Mouse (Mus musculus) thymus, postnatal 0 days (tissue): ENCODE measurements around the gene Lmbrd1. TPM values are rescaled to one million over a fixed set of nuclear protein-coding genes. Genes with fewer than 3 reads are reported as not detected.
"Not testable (repeated sequence)": the region's sequence is repeated elsewhere in the genome, so short reads cannot be mapped to it uniquely, and the experiment has no call there.

ENCODE experiments used
- DNase-seq: peaks from one replicate; pipeline ENCODE4 v3.0.0-alpha.2; 2015; ENCODE audit warnings: low spot score
- polyA plus RNA-seq: library from polyadenylated mRNA; unstranded; fragments of >200 nt; fragmentation: Nextera tagmentation; extraction: Ambion mirVana; gene quantifications from 2 replicates; pipeline ENCODE4 v1.2.1, GENCODE M21; 2015

Gene Lmbrd1
- polyA plus RNA-seq, 1 experiment from 2014 or later: 40.3 TPM

DNA sequence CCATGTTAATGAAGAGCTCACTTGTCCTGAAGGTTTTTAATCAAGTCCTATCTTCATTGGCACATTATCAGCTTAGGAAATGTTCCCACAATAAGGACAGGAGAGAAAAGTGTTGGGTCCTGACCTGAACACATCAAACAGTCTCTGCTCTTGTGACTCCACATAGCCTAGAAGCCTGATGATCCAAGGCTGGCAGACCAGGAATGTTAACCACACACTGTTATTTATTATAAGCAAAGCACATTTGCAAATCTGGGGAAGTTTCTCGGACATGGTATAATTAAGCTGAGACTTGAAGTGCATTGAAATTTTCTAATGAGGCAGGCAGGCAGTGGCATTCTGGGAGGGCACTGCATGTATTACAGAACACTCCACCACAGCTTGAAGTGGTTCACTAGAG lies 41.8 kb downstream of the Lmbrd1 start:
- no peak for DNase-seq

DNA sequence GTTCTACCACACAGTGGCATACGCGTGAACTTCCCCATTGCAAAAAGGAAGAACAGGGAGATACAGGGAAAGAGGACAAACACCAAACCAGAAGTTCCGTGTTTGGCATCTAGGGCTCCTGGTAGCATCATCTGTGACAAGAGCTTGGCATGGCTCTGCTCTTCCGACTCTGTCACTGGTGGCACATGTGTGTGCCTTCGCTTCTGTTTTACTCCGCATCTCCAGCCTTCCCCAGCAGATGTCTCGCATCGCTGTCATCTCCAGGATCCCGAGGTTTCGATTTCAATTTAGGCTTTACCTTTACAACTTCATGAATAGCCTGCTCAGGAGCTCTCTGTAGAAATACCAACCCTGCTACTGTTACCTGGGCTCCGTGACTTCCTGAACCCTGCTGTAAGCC lies 51.4 kb downstream of the Lmbrd1 start:
- DNase-seq: no peak

DNA sequence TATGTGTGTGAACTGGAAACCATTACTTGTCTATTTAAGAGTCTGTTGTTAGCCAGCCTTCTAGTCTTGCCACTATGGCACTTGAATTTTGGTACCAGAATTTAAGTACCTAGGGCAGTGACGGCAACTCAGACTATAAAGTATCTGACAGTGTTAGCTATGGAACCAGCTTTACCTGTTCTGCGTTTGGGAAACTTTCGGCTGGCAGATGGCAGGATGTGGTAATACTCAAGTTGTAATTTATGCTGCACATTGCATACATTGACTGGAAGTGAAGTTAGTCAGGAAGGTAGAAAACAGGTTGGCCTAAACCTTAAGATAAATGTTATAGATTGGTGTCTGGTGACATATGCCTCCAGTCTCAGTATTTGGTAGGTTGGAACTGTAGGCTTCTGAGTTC lies 53.9 kb downstream of the Lmbrd1 start:
- DNase-seq: no peak

DNA sequence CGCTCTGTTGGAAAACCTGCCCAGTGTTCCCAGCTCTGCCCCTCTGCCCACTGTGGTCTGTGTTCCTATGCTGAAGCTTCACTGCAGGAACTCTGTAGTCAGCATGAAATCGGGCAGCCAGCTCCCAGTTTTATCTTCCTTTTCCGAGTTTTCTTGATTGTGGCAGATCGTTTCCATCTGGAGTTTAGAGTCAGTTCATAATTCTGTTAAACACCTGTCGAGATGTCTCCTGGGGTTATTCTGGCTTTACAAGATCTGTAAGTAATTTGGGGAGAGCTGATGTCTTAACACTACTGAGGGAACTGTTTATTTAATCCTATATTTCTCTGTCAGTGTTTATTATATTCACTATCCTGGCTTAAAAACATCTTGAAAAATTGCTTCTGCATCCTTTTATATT lies 56.4 kb downstream of the Lmbrd1 start:
- no peak for DNase-seq

DNA sequence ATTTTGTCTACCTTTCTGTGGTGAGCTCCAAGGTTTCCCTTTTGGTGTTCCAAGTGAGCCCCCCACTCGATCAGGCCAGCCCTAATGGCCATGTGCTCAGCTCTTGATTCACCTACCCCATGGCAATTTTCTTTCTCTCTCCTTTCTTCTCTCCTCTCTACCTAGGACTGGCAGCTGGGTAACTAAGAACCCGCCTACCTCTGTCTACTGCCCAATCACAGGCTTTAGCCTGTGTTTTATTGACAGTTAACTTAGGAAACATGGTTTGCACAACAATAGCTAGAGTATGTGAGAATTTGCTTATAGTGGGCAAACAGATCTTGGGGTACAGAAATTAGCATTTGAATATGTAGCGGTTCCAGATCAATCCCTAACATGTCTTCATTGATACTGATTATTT lies 62.5 kb downstream of the Lmbrd1 start:
- no peak for DNase-seq

DNA sequence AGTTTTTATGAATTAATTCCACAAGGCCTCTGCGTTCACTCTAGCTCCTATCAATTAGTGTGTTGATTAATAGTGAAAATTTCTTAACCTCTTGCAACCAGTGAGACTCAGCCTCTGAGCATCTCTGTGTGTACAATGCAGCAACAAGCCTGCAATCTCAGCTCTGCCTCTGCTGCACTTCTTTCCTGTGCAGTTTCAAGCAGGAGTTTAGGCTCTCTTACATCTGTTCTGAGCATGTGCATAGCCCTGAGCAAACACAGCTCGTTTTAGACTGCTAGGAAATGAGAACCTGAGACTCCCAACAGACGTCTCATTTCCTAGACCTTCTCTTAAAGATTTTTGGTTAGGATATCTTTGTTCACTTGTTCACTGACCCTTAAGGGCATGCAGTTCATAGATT lies 63.1 kb downstream of the Lmbrd1 start:
- no peak for DNase-seq

DNA sequence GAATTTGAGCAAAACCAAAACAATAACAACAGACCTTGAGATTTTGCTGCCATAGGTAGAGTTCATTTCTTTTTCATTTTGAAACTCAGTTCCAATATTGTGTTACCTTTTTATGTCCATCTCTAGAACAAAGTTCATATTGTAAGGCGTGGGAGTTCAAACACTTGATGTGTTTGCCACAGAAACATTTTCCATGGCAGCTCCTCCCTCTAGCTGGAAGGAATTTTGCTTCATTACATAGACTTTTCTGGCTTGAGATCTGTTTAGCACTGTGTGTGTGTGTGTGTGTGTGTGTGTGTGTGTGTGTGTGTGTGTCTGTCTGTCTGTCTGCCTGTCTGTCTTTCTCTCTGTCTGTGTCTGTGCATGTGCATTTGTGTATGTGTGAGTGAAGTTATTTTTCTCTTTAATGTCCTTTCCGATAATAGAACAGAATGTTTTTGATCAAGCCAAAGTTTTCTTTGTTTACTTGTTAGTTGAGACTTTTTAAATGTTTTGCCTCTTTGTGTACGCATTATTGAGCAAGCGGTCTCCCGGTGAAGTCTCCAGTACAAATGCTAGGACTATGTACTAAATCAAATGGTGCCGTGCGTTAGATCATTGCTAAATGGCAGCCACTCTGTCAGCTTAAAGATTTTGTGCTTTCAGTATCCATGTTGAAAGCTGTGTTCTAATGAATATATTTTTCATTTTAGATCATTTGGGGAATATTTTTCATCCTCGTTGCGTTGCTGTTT lies 64.9 kb downstream of the Lmbrd1 start:
- no peak for DNase-seq

DNA sequence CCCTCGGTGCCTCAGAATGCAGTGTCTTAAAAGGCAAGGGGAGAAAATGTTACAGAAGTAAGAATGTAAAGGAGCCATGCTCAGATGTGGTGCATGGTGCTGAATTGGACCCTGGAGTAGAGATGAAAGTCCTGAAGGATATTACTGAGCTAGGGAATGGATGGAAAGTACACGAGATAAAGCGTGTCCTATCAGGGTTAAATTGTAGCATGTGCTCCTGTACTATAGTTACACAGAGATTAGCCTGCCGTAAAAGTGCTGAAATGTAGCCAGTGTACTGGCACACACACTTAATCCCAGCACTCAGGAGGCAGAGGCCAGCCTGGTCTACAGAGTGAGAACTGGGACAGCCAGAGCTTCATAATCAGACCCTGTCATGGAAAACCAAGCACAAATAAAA lies 74.3 kb downstream of the Lmbrd1 start:
- no peak for DNase-seq

DNA sequence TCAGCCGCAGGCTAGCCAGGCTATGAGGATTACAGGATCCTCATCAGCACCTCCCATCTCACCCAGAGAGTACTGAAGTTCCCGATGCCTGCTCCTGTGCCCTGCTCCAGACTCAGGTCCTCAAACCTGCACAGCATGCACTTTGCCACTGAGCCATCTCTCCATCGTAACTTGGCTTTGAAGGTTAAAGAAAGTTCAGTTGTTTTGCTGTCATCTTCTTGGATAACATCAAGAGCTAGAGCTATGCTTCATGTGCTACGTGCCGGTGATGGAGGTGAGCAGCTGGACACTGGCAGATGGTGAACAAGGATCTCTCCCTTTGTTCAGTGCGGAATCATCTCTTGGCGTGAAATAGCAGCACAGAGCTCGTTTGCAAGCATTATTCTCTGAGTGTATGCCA lies 80.1 kb downstream of the Lmbrd1 start:
- no peak for DNase-seq

DNA sequence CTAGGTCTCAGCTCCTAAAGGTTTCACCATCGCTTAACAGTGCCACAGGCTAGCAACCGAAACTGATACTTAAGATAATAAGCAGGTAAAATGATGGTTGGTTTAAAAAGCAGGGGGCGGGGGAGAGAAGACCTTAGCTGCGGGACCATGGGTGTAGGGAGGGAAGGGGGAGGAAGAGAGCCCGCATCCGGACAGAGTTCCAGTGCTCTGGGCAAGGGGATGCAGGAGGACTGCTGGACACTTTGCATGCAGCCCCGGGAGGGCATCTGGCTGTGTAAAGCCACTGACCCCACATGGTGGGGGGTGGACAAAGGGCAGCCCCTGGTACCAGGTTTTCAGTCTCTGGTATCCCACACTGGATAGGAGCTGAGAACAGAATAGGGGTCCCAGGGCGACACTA lies 88.0 kb downstream of the Lmbrd1 start:
- DNase-seq: no peak

DNA sequence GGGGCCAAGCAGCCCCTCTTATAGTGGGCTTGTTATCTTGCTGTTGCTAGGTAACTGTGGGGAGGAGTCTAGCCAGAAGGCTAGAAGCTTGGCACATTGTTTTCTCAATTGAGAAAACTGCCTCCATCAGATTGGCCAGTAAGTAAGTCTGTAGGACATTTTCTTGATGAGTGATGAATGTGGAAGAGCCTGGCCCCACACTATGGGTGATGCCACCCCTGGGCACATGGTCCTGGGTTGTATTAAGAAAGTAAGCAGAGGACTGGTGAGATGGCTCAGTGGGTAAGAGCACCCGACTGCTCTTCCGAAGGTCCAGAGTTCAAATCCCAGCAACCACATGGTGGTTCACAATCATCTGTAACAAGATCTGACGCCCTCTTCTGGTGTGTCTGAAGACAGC lies 88.8 kb downstream of the Lmbrd1 start:
- not testable (repeated sequence) for DNase-seq

DNA sequence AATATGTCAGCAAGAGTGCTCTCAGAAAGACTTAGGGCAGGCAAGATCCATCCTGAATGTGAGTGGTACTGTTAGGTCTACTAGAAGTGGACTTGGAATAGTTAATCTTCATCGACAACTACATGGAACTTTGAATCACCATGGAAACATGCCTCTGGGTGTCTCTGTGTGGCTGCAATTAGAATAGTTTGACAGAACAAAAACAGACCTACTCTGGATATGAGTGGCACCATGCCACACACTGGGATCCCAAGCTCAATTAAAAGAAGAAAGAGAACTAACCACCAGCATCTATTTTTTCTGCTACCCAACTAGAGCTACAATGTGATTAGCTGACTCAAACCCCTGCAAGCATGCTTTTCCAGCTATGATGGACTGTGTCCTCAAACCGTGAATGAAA lies 95.2 kb downstream of the Lmbrd1 start:
- DNase-seq: no peak

DNA sequence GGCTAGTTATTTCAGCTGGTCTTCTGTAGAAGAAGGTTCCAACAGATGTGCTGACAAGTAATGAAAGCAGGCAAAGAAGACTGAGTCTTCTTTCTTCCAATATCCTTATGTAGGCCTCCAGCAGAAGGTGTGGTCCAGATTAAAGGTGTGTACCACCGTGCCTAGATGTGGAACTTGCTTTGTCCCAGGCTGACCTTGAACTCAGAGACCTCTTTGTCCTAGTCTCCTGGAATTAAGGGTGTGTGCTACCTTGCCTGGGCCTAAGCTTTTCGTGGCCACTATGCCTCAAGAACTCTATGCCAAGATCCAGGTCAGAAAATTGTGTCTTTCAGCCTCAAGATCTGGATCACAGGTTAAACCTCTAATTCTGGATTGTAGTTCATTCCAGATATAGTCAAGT lies 98.1 kb downstream of the Lmbrd1 start:
- DNase-seq: no peak

DNA sequence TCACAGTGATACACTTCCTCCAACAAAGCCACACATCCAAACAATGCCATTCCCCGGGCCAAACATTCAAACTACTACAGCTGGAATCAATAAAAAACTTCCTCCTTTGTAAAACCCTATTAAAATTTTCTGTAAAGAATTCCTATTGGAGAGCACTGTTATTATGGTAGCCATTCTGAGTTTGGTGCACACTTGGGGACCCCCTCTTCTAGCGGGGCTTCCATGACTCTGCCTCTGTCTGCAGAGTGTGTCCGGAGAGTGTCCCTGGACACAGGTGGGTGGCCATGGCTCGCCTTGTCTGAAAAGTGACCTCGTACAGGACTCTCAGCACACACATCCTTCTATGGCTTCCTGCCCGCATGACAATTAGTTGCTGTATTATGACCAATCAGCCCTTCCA lies 114.7 kb downstream of the Lmbrd1 start:
- no peak for DNase-seq

DNA sequence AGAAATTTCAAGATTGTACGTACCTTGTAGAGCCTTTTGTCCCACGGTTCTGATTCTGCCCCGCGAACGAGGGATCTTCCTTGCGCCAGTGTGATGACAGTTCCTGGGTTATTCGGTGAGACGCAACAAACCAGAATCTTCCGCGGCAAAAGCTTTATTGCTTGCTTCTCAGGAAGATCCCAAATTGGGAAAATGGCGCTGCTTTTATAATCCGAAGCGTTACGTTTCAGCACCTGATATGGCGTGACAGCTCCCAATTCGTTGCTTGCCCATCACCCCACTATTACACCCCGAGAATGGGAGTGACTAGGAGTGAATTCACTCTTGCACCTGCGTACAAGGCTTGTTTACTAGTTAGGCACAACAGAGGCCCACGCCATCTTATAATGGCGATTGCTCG lies 129.5 kb downstream of the Lmbrd1 start:
- DNase-seq: not testable (repeated sequence)

Other genes starting within 250 kb of the Lmbrd1 start
- gene Col19a1, start 91.2 kb upstream of the Lmbrd1 start, polyA plus RNA-seq: 1.1 and 1.4 TPM in 2 replicates